Mouse (Mus musculus) NIH3T3 (cell line): ENCODE results near the gene Ptn.
"Not testable (repeated sequence)": the region's sequence is repeated elsewhere in the genome, so short reads cannot be mapped to it uniquely, and the experiment has no call there.

Source experiments
- DNase-seq: peaks from one replicate; pipeline ENCODE4 v3.0.0-alpha.2; 2012; ENCODE audit warnings: low read depth

Gene Ptn

GRCm38 (mm10) chr6:36755001-36755885 lies 54.8 kb downstream of the Ptn start:
- no peak for DNase-seq

GRCm38 (mm10) chr6:36752887-36753286 lies 57.1 kb downstream of the Ptn start:
- no peak for DNase-seq

GRCm38 (mm10) chr6:36739811-36740210 lies 70.2 kb downstream of the Ptn start:
- no peak for DNase-seq

GRCm38 (mm10) chr6:36736763-36737162 lies 73.3 kb downstream of the Ptn start:
- DNase-seq: no peak

- DNase-seq: not testable (repeated sequence)
Observed at GRCm38 (mm10) chr6:36735622-36736021, 74.4 kb downstream of the Ptn start.

- DNase-seq: not testable (repeated sequence)
Observed at GRCm38 (mm10) chr6:36729811-36730210, 80.2 kb downstream of the Ptn start.

GRCm38 (mm10) chr6:36728079-36728478 lies 81.9 kb downstream of the Ptn start:
- peak; percentile 62 for DNase-seq

- peak; percentile 78 for DNase-seq
Observed at GRCm38 (mm10) chr6:36725509-36726160, 84.4 kb downstream of the Ptn start.

- DNase-seq: no peak
Observed at GRCm38 (mm10) chr6:36722769-36723549, 87.1 kb downstream of the Ptn start.

- DNase-seq: peak; percentile 51
Observed at GRCm38 (mm10) chr6:36713329-36713728, 96.7 kb downstream of the Ptn start.

GRCm38 (mm10) chr6:36695481-36695880 lies 114.5 kb downstream of the Ptn start:
- DNase-seq: peak; percentile 73

GRCm38 (mm10) chr6:36691497-36691896 lies 118.5 kb downstream of the Ptn start:
- peak; percentile 84 for DNase-seq

- DNase-seq: no peak
Observed at GRCm38 (mm10) chr6:36690941-36691340, 119.1 kb downstream of the Ptn start.

- DNase-seq: peak; percentile 60
Observed at GRCm38 (mm10) chr6:36676710-36677691, 133.0 kb downstream of the Ptn start.

GRCm38 (mm10) chr6:36672399-36673221 lies 137.4 kb downstream of the Ptn start:
- DNase-seq: no peak

GRCm38 (mm10) chr6:36671274-36671673 lies 138.7 kb downstream of the Ptn start:
- peak; percentile 24 for DNase-seq
